Mouse (Mus musculus) intestine, postnatal 0 days (tissue): Measurements from ENCODE around the gene Clca3a1. TPM values are rescaled to one million over a fixed set of nuclear protein-coding genes. Genes with fewer than 3 reads are reported as not detected.

Experiments used
- ATAC-seq: fragments of 200-750 bp; cut with Nextera tagmentation; 2 replicates; pipeline ENCODE4 v1.8.0; 2017; ENCODE audit warnings: mild to moderate bottlenecking, moderate TSS enrichment, moderate library complexity
- H3K27ac ChIP-seq: fragments of 300-500 bp; sonication (generic); 2 replicates; pipeline ENCODE4 v1.5.1; 2014; ENCODE audit warnings: mild to moderate bottlenecking, low read depth, low read length, moderate library complexity
- H3K27me3 ChIP-seq: fragments of 300-500 bp; sonication (generic); replicated peaks from 2 replicates; pipeline ENCODE4 v1.6.1; 2014; ENCODE audit warnings: low read length, mixed read lengths; ENCODE audit not compliant: control insufficient read depth, insufficient read depth
- H3K36me3 ChIP-seq: fragments of 300-500 bp; sonication (generic); 2 replicates; pipeline ENCODE4 v1.6.1; 2014; ENCODE audit warnings: mild to moderate bottlenecking, moderate library complexity; ENCODE audit not compliant: control insufficient read depth, insufficient read depth
- H3K4me1 ChIP-seq: fragments of 300-500 bp; sonication (generic); replicated peaks from 2 replicates; pipeline ENCODE4 v1.6.1; 2014; ENCODE audit warnings: antibody characterized with exemption, low read length, mixed read lengths; ENCODE audit not compliant: control insufficient read depth, insufficient read depth
- H3K4me2 ChIP-seq: fragments of 300-500 bp; sonication (generic); replicated peaks from 2 replicates; pipeline ENCODE4 v1.6.1; 2014; ENCODE audit warnings: low read depth, mild to moderate bottlenecking, moderate library complexity
- H3K4me3 ChIP-seq: fragments of 300-500 bp; sonication (generic); 2 replicates; pipeline ENCODE4 v1.5.1; 2014; ENCODE audit warnings: low read depth, low read length
- H3K9ac ChIP-seq: fragments of 300-500 bp; sonication (generic); 2 replicates; pipeline ENCODE4 v1.6.1; 2014; ENCODE audit warnings: mild to moderate bottlenecking, low read depth, low read length
- H3K9me3 ChIP-seq: fragments of 300-500 bp; sonication (generic); 2 replicates; pipeline ENCODE4 v1.6.1; 2016; ENCODE audit warnings: mixed run types; ENCODE audit not compliant: control insufficient read depth
- CTCF ChIP-seq: sonication (generic); IDR thresholded peaks from 2 replicates; pipeline ENCODE4 v1.5.1; 2016; ENCODE audit warnings: low read depth, mild to moderate bottlenecking, control low read depth, antibody characterized with exemption, moderate library complexity
- WGBS: fragments of 180-500 bp; shearing (Covaris S2); extraction: QIAGEN DNeasy Blood & Tissue Kit; methylation state at CpG from one replicate; pipeline ENCODE4 v1.1.7; 2014; 5-methylcytosine and 5-hydroxymethylcytosine counted together
- polyA plus RNA-seq: library from polyadenylated mRNA; unstranded; fragments of >200 nt; fragmentation: Nextera tagmentation; extraction: Ambion mirVana; gene quantifications from 2 replicates; pipeline ENCODE4 v1.2.1, GENCODE M21; 2015

The Clca3a1 gene
- polyA plus RNA-seq, 1 experiment from 2014 or later: 3.9 TPM

DNA sequence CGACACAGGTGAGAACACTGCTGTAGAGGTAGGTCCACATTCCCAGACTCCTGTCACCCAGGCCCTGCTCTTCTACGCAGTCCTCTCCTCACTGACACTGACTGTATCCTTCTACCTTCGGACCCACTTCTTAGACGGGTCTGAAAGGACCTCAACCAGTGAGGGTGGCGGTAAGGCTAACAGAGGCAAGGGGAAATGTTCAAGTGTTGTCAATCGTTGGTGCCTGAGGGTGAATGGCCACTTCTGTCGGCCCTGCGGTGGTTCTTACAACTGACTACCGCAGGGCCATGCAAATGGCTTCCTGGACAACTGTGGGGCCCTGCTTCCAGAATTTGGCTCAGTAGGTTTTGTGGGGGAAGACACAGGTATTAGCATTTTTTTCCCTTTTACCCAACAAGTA is 73.2 kb downstream of the Clca3a1 start:
- no peak for TF ChIP-seq CTCF
- Histone ChIP-seq H3K9me3 (no peaks in the 10 kb centered on the region), H3K9ac (no peak overlapping the region), H3K4me3 (no peak overlapping the region), H3K27me3 (no peaks in the 10 kb centered on the region), H3K36me3 (peaks cover 18% of the 10 kb centered on the region), H3K27ac (no peak overlapping the region), H3K4me2 (no peak overlapping the region), H3K4me1 (no peaks in the 10 kb centered on the region)
- no peak for ATAC-seq
- WGBS: 90% methylated on average over 9 of the region's 9 CpGs

DNA sequence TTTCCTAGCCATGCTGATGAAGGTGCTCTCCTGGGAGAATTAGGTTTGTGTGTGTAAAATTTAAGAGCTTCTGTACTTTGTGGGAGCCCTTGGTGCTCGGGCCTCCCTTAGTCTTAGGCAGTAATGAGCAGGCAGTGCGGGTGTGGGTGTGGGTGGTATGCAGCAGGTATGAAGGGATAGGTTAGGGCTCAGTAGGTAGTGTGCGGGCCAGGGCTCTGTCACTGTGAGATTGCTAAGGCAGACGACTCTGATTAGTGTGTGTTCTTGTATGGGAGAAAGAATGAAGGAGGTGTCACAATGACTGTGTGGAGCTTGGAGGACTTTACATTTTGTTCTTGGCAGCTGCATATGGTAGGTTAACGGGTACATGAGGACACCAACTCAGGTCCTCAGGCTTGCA is 74.6 kb downstream of the Clca3a1 start:
- WGBS: 87% methylated on average over 5 of the region's 5 CpGs
- no peaks in the 10 kb centered on the region for H3K9me3 ChIP-seq
- H3K27ac ChIP-seq: no peak overlapping the region
- ATAC-seq: no peak
- H3K9ac ChIP-seq: no peak overlapping the region
- H3K4me2 ChIP-seq: no peak overlapping the region
- no peak for TF ChIP-seq CTCF
- H3K27me3 ChIP-seq: no peaks in the 10 kb centered on the region
- peaks cover 18% of the 10 kb centered on the region for H3K36me3 ChIP-seq
- no peaks in the 10 kb centered on the region for H3K4me1 ChIP-seq
- no peak overlapping the region for H3K4me3 ChIP-seq

DNA sequence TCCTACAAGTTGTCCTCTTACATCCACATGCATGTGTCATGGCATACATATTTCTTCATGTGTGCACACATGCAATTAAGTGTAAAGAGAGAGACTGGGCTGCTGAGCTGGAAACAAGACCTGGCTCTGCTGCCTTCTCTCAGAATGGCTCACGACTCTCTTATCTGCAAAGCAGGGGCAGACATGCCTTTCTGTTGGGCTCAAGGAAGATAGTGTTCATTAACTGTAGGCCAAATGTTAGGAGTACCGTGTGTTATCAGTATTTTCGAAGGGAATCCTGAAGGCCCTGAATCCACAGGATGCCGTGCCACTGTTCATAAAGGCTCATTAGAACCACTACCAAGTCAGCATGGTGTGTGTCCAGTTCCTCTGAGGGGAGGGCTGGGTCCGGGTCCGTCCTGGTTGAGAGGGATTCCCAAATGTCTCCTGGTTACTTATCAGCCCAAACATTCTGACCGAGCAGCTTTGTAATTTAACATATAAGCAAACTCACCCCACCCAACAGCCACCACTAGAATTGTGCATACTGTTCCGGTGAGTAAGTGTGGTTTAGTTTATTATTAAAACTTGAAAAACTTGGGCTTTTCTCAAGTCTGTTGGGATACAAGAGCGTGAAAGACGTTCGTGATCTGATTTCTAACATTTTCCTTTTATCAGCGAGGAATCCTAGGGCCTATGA is 77.5 kb downstream of the Clca3a1 start:
- ATAC-seq: no peak
- Histone ChIP-seq H3K9ac (no peak overlapping the region), H3K27ac (no peak overlapping the region), H3K9me3 (no peaks in the 10 kb centered on the region), H3K4me1 (no peaks in the 10 kb centered on the region), H3K27me3 (no peaks in the 10 kb centered on the region), H3K36me3 (peaks cover 6% of the 10 kb centered on the region; the same call in 1 of the 2 replicates), H3K4me3 (no peak overlapping the region), H3K4me2 (no peak overlapping the region)
- WGBS: 85% methylated on average over 12 of the region's 12 CpGs
- TF ChIP-seq CTCF: no peak

DNA sequence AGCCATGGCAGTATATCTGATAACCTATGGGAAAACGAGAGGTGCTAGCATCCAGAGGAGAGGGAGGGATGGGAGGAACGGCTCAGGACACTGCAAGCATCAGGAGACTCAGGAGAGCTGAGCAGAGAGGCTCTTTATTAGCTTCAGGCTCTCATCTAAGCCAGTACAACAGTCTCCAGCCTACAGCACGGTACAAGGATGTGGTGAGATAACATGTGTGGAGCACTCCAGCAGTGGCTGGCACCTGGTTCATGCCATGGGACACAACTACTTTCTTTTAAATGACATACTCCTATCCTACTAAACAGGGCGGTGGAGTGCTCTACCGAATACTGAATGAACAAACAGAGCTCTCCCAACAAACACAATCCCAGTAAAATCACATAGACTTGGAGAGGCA is 79.2 kb downstream of the Clca3a1 start:
- Histone ChIP-seq H3K4me1 (no peaks in the 10 kb centered on the region), H3K9me3 (no peaks in the 10 kb centered on the region), H3K4me3 (no peak overlapping the region), H3K36me3 (no peaks in the 10 kb centered on the region; the same call in 1 of the 2 replicates), H3K4me2 (no peak overlapping the region), H3K27me3 (no peaks in the 10 kb centered on the region), H3K9ac (no peak overlapping the region), H3K27ac (no peak overlapping the region)
- no peak for ATAC-seq
- 76% methylated on average over 5 of the region's 5 CpGs for WGBS
- TF ChIP-seq CTCF: no peak

DNA sequence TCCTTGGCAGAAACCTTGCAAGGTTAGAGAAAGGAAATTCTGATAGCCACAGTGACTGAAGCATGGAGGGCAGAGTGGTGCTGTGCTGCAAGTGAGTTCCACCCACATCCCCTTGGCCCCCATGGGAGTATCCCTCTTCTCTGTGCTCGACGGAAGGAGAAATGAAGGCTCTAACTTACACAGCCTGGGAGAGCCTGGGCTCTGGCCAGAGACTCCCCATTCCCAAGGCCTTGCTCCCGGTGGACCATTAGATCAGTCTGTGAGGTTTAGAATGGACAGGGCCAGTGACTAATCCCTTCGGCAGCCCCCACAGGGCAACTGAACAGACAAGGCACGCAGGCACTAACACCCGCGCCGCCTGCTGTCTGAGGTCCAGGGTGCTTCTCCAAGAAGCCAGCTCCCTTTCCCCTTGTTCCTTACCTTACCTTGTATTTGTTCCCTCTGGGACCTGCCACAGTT is 81.0 kb downstream of the Clca3a1 start:
- no peak for ATAC-seq
- Histone ChIP-seq H3K36me3 (no peaks in the 10 kb centered on the region), H3K9ac (no peak overlapping the region), H3K27me3 (no peaks in the 10 kb centered on the region), H3K9me3 (no peaks in the 10 kb centered on the region), H3K4me1 (no peaks in the 10 kb centered on the region), H3K4me3 (no peak overlapping the region), H3K4me2 (no peak overlapping the region), H3K27ac (no peak overlapping the region)
- TF ChIP-seq CTCF: no peak
- 88% methylated on average over 8 of the region's 8 CpGs for WGBS

Other genes with a start within 250 kb of the Clca3a1 start
- gene Hs2st1, start 190.8 kb downstream of the Clca3a1 start, polyA plus RNA-seq: 6.1 and 6.9 TPM in 2 replicates
- gene Selenof, start 190.7 kb downstream of the Clca3a1 start, polyA plus RNA-seq: 504 and 571 TPM in 2 replicates
- 158 and 161 TPM in 2 replicates for gene Sh3glb1, start 40.6 kb downstream of the Clca3a1 start, polyA plus RNA-seq
- 0.08 and 0.25 TPM in 2 replicates for gene Clca3a2, start 58.5 kb upstream of the Clca3a1 start, polyA plus RNA-seq
- 2.5 and 3.6 TPM in 2 replicates for gene Clca3b, start 88.4 kb upstream of the Clca3a1 start, polyA plus RNA-seq
- 776 and 777 TPM in 2 replicates for gene Clca4b, start 171.6 kb upstream of the Clca3a1 start, polyA plus RNA-seq
- gene Clca4a, start 214.1 kb upstream of the Clca3a1 start, polyA plus RNA-seq: 0.94 and 1.8 TPM in 2 replicates